Mouse (Mus musculus) stomach, postnatal 0 days (tissue): ENCODE measurements around the gene Lpar2.

Source experiments
- CTCF ChIP-seq: IDR thresholded peaks from 2 replicates; pipeline ENCODE4 v1.5.1; 2016; ENCODE audit warnings: antibody characterized with exemption, low read depth, mild to moderate bottlenecking, moderate library complexity
- EP300 ChIP-seq: optimal IDR thresholded peaks from 2 replicates; pipeline ENCODE3; 2016; ENCODE audit warnings: antibody characterized with exemption

- TF ChIP-seq CTCF (peak; percentile 54), EP300 (no peak)
These were observed 10.1 kb downstream of the Lpar2 start, which contains the start of gene Pbx4 for GRCm38 (mm10) chr8:69832298-69832853.
